Mouse (Mus musculus): ENCODE results near the gene Tbcd. TPM values are rescaled to one million over a fixed set of nuclear protein-coding genes. Genes with fewer than 3 reads are reported as not detected.

The Tbcd gene
- 53.3 and 57.1 TPM in 2 replicates for polyA plus RNA-seq (2016; fragmentation: Nextera tagmentation; extraction: Ambion mirVana)

- Histone ChIP-seq H3K27me3 (ENCODE audit: poor library complexity, severe bottlenecking) (peaks cover 10% of the 10 kb centered on the region), H3K36me3 (replicated peaks) (peaks cover 19% of the 10 kb centered on the region), H3K4me3 (peak within 1 kb of the TSS; percentile 91), H3K9me3 (no peaks in the 10 kb centered on the region), H3K4me1 (peaks cover 22% of the 10 kb centered on the region), H3K27ac (peak within 1 kb of the TSS; percentile 87)
- under 1% methylated on average over 58 of the region's 58 CpGs for WGBS
- peak; percentile 91 for DNase-seq (ENCODE audit: extremely low spot score, low spot score)
Observed at GRCm38 (mm10) chr11:121451753-121452635, at the start of gene Tbcd. TSS of gene Tbcd (plus strand) at chr11:121451949.

DNA sequence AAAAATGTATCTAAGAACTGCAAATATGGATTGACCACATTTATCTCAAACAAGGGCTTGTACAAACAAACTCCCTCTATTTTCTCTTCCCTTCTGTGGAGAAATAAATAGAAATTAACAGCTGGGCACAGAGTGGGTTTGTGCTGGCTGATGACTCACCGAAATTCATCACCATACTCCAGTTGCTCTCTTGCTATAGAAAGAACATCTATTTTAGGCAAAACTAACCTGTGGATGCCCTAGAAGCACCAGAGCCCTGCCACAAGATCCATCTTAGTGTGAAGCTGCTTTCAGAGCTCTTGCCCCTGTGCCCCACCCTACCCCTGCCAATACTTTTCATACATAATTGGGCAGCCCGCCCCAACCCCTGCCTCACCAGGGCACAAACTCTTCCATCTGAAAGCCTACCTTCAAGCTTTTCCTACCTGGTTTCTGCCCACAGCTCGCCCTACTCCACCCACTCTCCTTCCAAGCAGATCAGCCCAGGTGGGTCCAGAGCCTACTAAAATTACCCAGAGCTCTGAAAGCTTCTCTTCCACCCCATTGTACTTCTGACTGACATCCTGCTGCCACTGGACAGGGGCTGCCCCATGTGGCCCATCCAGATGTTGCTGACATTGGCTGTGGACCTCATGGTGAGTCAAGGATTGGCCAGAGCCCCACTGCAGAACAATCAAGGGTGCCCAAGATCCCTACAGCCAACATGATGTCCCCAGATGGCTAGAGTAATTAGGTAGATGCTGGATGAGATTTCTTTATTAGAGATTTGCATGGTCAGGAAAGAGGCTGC is 44.2 kb upstream of the Tbcd start:
- no peaks in the 10 kb centered on the region for H3K36me3 ChIP-seq (replicated peaks)
- WGBS: 81% methylated on average over 3 of the region's 3 CpGs
- H3K9me3 ChIP-seq: no peaks in the 10 kb centered on the region
- no peak overlapping the region for H3K27ac ChIP-seq
- H3K4me3 ChIP-seq: no peak overlapping the region
- no peak for DNase-seq (ENCODE audit: extremely low spot score, low spot score)
- peaks cover 8% of the 10 kb centered on the region for H3K4me1 ChIP-seq
- H3K27me3 ChIP-seq (ENCODE audit: poor library complexity, severe bottlenecking): no peaks in the 10 kb centered on the region

DNA sequence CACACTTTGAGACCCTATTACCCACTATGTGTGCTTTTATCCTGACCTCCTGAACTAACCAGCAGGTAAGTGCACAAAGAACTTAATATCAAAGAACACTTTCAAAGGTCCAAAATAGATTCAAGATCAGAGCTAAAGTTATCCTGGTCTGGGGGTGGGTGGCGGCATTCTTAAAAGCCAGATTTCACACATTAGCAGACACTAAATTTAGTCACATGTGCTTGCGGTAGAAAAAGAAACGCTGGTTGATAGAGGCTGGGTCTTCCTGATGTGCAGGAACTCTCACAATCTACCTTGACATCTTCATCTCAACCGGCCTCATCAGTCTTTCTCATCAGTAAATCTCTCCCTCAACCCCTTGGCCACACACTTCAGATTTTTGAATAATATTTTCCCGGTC is 37.0 kb upstream of the Tbcd start:
- Histone ChIP-seq H3K36me3 (replicated peaks) (no peaks in the 10 kb centered on the region), H3K27me3 (ENCODE audit: poor library complexity, severe bottlenecking) (no peaks in the 10 kb centered on the region), H3K27ac (no peak overlapping the region), H3K9me3 (no peaks in the 10 kb centered on the region), H3K4me3 (no peak overlapping the region), H3K4me1 (no peaks in the 10 kb centered on the region)
- WGBS: 89% methylated on average over 5 of the region's 5 CpGs
- no peak for DNase-seq (ENCODE audit: extremely low spot score, low spot score)

- Histone ChIP-seq H3K9me3 (no peaks in the 10 kb centered on the region), H3K4me3 (no peak overlapping the region), H3K27me3 (ENCODE audit: poor library complexity, severe bottlenecking) (no peaks in the 10 kb centered on the region), H3K27ac (no peak overlapping the region), H3K36me3 (replicated peaks) (no peaks in the 10 kb centered on the region), H3K4me1 (peaks cover 1% of the 10 kb centered on the region)
- no peak for DNase-seq (ENCODE audit: extremely low spot score, low spot score)
- WGBS: 84% methylated on average over 5 of the region's 5 CpGs
Observed at GRCm38 (mm10) chr11:121415351-121415750, 36.4 kb upstream of the Tbcd start.

GRCm38 (mm10) chr11:121417971-121418370 is 33.8 kb upstream of the Tbcd start:
- Histone ChIP-seq H3K4me1 (peaks cover 16% of the 10 kb centered on the region), H3K9me3 (no peaks in the 10 kb centered on the region), H3K36me3 (replicated peaks) (no peaks in the 10 kb centered on the region), H3K27me3 (ENCODE audit: poor library complexity, severe bottlenecking) (no peaks in the 10 kb centered on the region), H3K27ac (no peak overlapping the region), H3K4me3 (no peak overlapping the region)
- DNase-seq (ENCODE audit: extremely low spot score, low spot score): no peak
- 91% methylated on average over 5 of the region's 5 CpGs for WGBS

DNA sequence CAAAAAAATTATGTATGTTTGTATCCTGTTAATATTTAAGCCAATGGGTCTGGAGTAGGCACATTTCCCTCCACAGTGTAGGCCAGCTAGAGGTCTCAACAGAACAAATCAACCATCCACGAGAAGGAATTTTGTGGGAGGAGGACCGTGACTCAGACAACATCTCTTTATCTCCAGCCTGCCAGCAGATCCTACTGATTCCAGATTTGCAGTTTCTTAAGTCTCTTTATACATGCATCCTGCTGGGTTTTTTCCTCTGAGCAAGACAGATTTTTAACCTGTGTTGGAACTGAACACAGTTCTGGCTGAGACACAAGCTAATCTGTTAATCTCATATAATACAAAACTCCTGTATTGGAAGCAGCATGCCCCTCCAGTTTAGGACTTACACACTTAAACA is 32.8 kb upstream of the Tbcd start:
- Histone ChIP-seq H3K4me3 (no peak overlapping the region), H3K4me1 (peaks cover 16% of the 10 kb centered on the region), H3K27ac (no peak overlapping the region), H3K27me3 (ENCODE audit: poor library complexity, severe bottlenecking) (no peaks in the 10 kb centered on the region), H3K36me3 (replicated peaks) (no peaks in the 10 kb centered on the region), H3K9me3 (no peaks in the 10 kb centered on the region)
- no peak for DNase-seq (ENCODE audit: extremely low spot score, low spot score)
- 78% methylated on average over 2 of the region's 2 CpGs for WGBS

- H3K27ac ChIP-seq: peak overlapping the region; percentile 85; the same call in 1 of the 2 replicates
- 48% methylated on average over 5 of the region's 5 CpGs for WGBS
- H3K4me1 ChIP-seq: peaks cover 16% of the 10 kb centered on the region
- H3K4me3 ChIP-seq: peak overlapping the region; percentile 82
- H3K36me3 ChIP-seq (replicated peaks): no peaks in the 10 kb centered on the region
- H3K27me3 ChIP-seq (ENCODE audit: poor library complexity, severe bottlenecking): no peaks in the 10 kb centered on the region
- no peaks in the 10 kb centered on the region for H3K9me3 ChIP-seq
- no peak for DNase-seq (ENCODE audit: extremely low spot score, low spot score)
Observed at GRCm38 (mm10) chr11:121420379-121420778, 31.4 kb upstream of the Tbcd start.

GRCm38 (mm10) chr11:121420830-121421552 is 30.8 kb upstream of the Tbcd start, which contains the start of gene Fn3krp:
TSS of gene Fn3krp (plus strand) at chr11:121421401.
- Histone ChIP-seq H3K9me3 (no peaks in the 10 kb centered on the region), H3K27ac (peak within 1 kb of the TSS; percentile 85), H3K4me3 (peak within 1 kb of the TSS; percentile 82), H3K4me1 (peaks cover 16% of the 10 kb centered on the region), H3K27me3 (ENCODE audit: poor library complexity, severe bottlenecking) (no peaks in the 10 kb centered on the region), H3K36me3 (replicated peaks) (no peaks in the 10 kb centered on the region)
- peak; percentile 98 for DNase-seq (ENCODE audit: extremely low spot score, low spot score)
- 2% methylated on average over 28 of the region's 28 CpGs for WGBS

DNA sequence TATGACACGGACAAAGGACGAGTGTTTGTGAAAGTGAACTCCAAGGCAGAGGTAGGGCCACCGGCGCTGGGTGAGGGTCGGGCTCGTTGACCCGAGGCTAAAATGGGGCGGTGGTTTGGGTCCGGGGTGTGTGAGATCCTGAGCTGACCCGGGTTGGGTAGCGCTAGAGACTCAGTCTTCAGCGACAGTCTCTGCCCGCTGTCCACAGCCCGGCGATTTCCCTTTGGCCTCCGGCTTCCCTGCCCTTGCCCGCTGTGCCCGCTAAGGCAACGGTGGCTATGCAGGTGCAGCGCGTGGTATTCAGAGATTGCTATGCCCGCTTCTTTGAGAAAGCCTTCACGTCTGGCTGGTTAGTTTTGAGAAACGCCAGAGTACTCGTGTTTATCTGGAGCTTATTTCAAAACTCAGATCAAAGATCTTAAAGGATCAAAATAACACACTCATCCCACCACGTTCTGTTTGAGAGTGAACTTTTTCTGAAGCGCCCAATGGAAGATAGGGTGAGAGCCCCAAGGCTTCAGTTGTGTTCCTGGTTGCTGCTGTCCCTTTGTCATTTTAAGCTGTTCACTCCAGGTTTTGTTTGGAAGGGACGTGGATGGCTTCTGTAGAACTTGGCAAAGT is 30.1 kb upstream of the Tbcd start:
- Histone ChIP-seq H3K9me3 (no peaks in the 10 kb centered on the region), H3K4me1 (peaks cover 16% of the 10 kb centered on the region), H3K4me3 (peak overlapping the region; percentile 82), H3K27me3 (ENCODE audit: poor library complexity, severe bottlenecking) (no peaks in the 10 kb centered on the region), H3K36me3 (replicated peaks) (no peaks in the 10 kb centered on the region), H3K27ac (peak overlapping the region; percentile 85)
- DNase-seq (ENCODE audit: extremely low spot score, low spot score): no peak
- under 1% methylated on average over 28 of the region's 28 CpGs for whole genome bisulfite sequencing

DNA sequence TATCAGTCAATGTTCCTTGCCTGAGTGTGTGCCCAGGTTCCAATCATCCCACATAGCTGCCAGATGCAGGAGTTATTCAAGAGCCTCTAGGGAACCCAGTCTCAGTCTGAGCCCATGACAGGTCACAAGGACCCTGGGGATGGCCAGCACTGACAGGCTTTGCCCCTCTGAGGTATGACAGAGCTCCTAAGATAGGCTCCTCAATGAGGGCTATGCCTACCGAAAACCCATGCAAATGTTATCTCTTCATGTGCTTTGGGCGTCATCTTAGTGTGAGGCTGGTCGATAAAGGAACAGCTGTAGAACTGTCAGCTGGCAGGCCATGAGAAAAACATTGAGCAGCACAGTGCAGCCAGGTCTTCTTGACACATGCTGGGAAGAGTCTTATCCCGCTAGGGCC is 18.4 kb upstream of the Tbcd start:
- 80% methylated on average over 4 of the region's 4 CpGs for WGBS

GRCm38 (mm10) chr11:121434156-121435155 is 17.3 kb upstream of the Tbcd start, which contains the start of gene Fn3k:
TSS of gene Fn3k (plus strand) at chr11:121434913.
- Histone ChIP-seq H3K9me3 (no peaks in the 10 kb centered on the region), H3K36me3 (replicated peaks) (peaks cover 10% of the 10 kb centered on the region), H3K4me1 (peaks cover 29% of the 10 kb centered on the region), H3K4me3 (peak within 1 kb of the TSS; percentile 54), H3K27me3 (ENCODE audit: poor library complexity, severe bottlenecking) (peaks cover 12% of the 10 kb centered on the region), H3K27ac (peak within 1 kb of the TSS; percentile 20; the same call in 1 of the 2 replicates)
- 8% methylated on average over 30 of the region's 30 CpGs for whole genome bisulfite sequencing
- DNase-seq (ENCODE audit: extremely low spot score, low spot score): peak; percentile 71

More for the DNA sequence above, 18.4 kb upstream of the Tbcd start:
- H3K27me3 ChIP-seq (ENCODE audit: poor library complexity, severe bottlenecking): peaks cover 12% of the 10 kb centered on the region
- H3K36me3 ChIP-seq (replicated peaks): peaks cover 20% of the 10 kb centered on the region
- peaks cover 18% of the 10 kb centered on the region for H3K4me1 ChIP-seq
- H3K27ac ChIP-seq: no peak overlapping the region
- H3K4me3 ChIP-seq: no peak overlapping the region
- no peaks in the 10 kb centered on the region for H3K9me3 ChIP-seq
- no peak for DNase-seq (ENCODE audit: extremely low spot score, low spot score)

All from forebrain, embryonic 10.5 days (tissue).